Comparison of ENCODE assay signal across 9 mouse cellular contexts in genomic region chr6:31233252-31233993, GRCm38 (mm10).
DNase-seq lines count a peak whose midpoint lies in the region; ATAC-seq lines count a peak whose summit lies in the region.
"Had no signal": no experiment of that assay in that cellular context is flagged by ENCODE, and none has a peak within 500 bp of the region (broad histone marks: within the 10 kb centered on the region; RNA-seq: fewer than 3 reads in every experiment).

No protein-coding gene starts in this region.

- DNase-seq in adrenal gland, adult 2 months = peak; percentile 22
- no peak for DNase-seq in adrenal gland, adult 18-20 months (ENCODE audit: low spot score in 2 of 2)
- DNase-seq in CD4-positive, CD25-positive, alpha-beta regulatory T cell, adult 2 months (ENCODE audit: low read depth, low spot score) = peak; percentile 35
- no peak for DNase-seq in left cerebral cortex, adult 18-20 months (ENCODE audit: low spot score in 2 of 2)
- no peak for DNase-seq in lung, postnatal 14 days
- DNase-seq in gastrocnemius, postnatal 10 days = no peak
- DNase-seq: kidney, postnatal 14 days had no signal

- ATAC-seq in hematopoietic stem cell, adult 5-6 weeks (replicated peaks in 1 of 2; ENCODE audit: insufficient read depth in 1 of 2, low FRiP score in 2 of 2, low TSS enrichment in 1 of 2, low read depth in 1 of 2, poor library complexity in 2 of 2, severe bottlenecking in 2 of 2) = peak; percentile 96 to 97
- peak; percentile 95 for ATAC-seq in monocyte, adult 5-6 weeks (replicated peaks; ENCODE audit: insufficient number of reproducible peaks, low FRiP score, low TSS enrichment, poor library complexity, severe bottlenecking)

Comparison
In these comparisons a context has a peak if more than half of its experiments do, and no peak if none do; other contexts are left out.
1. DNase-seq: peak in adrenal gland, adult 2 months (single experiment) and CD4-positive, CD25-positive, alpha-beta regulatory T cell, adult 2 months (single experiment); none in adrenal gland, adult 18-20 months (0 of 2), left cerebral cortex, adult 18-20 months (0 of 2), lung, postnatal 14 days (single experiment) and gastrocnemius, postnatal 10 days (single experiment).